Mouse (Mus musculus) thymus, postnatal 0 days (tissue): ENCODE measurements around the gene Filip1. TPM values are rescaled to one million over a fixed set of nuclear protein-coding genes. Genes with fewer than 3 reads are reported as not detected.
A peak's percentile ranks its signal among the peaks of the same experiment; 100 is the strongest.

Experiments
- DNase-seq: peaks from one replicate; pipeline ENCODE4 v3.0.0-alpha.2; 2015; ENCODE audit warnings: low spot score
- polyA plus RNA-seq: library from polyadenylated mRNA; unstranded; fragments of >200 nt; fragmentation: Nextera tagmentation; extraction: Ambion mirVana; gene quantifications from 2 replicates; pipeline ENCODE4 v1.2.1, GENCODE M21; 2015

Gene Filip1
- polyA plus RNA-seq, 1 experiment from 2014 or later, result 1.6 TPM

GRCm38 (mm10) chr9:79784934-79785793, 227.5 kb downstream of the Filip1 start:
- no peak for DNase-seq

GRCm38 (mm10) chr9:79784439-79784838, 228.2 kb downstream of the Filip1 start:
- DNase-seq, result no peak

GRCm38 (mm10) chr9:79779354-79779753, 233.3 kb downstream of the Filip1 start:
- peak; percentile 34 for DNase-seq

- no peak for DNase-seq
Observed at GRCm38 (mm10) chr9:79766991-79767545, 245.6 kb downstream of the Filip1 start.

GRCm38 (mm10) chr9:79765329-79765728, 247.3 kb downstream of the Filip1 start:
- DNase-seq, result no peak

Other genes starting within 250 kb of the Filip1 start
- gene Tmem30a, start 219.3 kb downstream of the Filip1 start, polyA plus RNA-seq, result 51.6 and 52.7 TPM in 2 replicates
- 49.9 and 61.3 TPM in 2 replicates for gene Senp6, start 54.1 kb upstream of the Filip1 start, polyA plus RNA-seq
- gene Myo6, start 152.2 kb upstream of the Filip1 start, polyA plus RNA-seq, result 52.5 and 66.3 TPM in 2 replicates